ENCODE assay signal across 25 mouse cellular contexts in the genomic region with DNA sequence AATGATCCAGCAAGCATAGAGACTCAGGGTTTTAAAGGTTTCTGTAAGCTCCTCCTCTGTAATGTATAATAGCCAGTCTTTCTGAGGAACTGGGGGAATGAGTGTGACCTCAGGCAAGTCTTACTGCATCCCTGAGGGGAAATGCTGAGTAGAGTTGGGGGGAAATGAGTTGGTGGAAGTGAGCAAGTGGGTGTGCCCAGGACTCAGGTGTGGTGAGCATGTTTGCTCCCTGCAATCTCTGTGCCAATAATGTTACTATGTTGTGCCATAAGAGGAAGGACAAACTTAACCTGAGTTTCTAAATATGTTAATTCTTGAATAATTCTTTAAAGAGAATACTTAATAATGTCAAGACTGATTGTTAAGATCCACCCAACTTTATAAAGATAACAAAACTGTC. TPM values are rescaled to one million over a fixed set of nuclear protein-coding genes. Genes with fewer than 3 reads are reported as not detected.
"Had no signal": no experiment of that assay in that cellular context is flagged by ENCODE, and none has a peak within 500 bp of the region (broad histone marks: within the 10 kb centered on the region; RNA-seq: fewer than 3 reads in every experiment).

Gene Stfa2 (minus strand): TSS at position 101 of the 400 bp plus-strand sequence.

- H3K4me2 ChIP-seq: lung, embryonic 14.5 days; midbrain, embryonic 12.5 days; neural tube, embryonic 13.5 days; neural tube, embryonic 15.5 days had no signal

- H3K9ac ChIP-seq: lung, embryonic 14.5 days; midbrain, embryonic 12.5 days; neural tube, embryonic 13.5 days; neural tube, embryonic 15.5 days had no signal

- H3K27me3 ChIP-seq: midbrain, embryonic 12.5 days; neural tube, embryonic 13.5 days; neural tube, embryonic 15.5 days had no signal

- DNase-seq: lung, adult 18-20 months; lung, embryonic 14.5 days; lung, postnatal 14 days; lung, postnatal 36 days; midbrain, embryonic 14.5 days; retina, postnatal 1 day; right cerebral cortex, adult 18-20 months; right cerebral cortex, postnatal 25 days; right cerebral cortex, postnatal 4 days; spleen, adult 18-20 months; thymus, adult 2 months; thymus, postnatal 25 days; thymus, postnatal 4 days had no signal

- H3K4me1 ChIP-seq: midbrain, embryonic 10.5 days; midbrain, embryonic 12.5 days; neural tube, embryonic 13.5 days; neural tube, embryonic 15.5 days had no signal

- ATAC-seq: midbrain, embryonic 16.5 days had no signal

- H3K27ac ChIP-seq: midbrain, embryonic 10.5 days; midbrain, embryonic 12.5 days; neural tube, embryonic 13.5 days; neural tube, embryonic 15.5 days had no signal

- H3K9me3 ChIP-seq: midbrain, embryonic 10.5 days; midbrain, embryonic 12.5 days; neural tube, embryonic 13.5 days; neural tube, embryonic 15.5 days had no signal

- H3K4me3 ChIP-seq: midbrain, embryonic 10.5 days; midbrain, embryonic 12.5 days; myocyte; neural tube, embryonic 13.5 days; neural tube, embryonic 15.5 days had no signal

- H3K36me3 ChIP-seq: midbrain, embryonic 10.5 days; midbrain, embryonic 12.5 days; neural tube, embryonic 13.5 days; neural tube, embryonic 15.5 days had no signal

RNA-seq across cellular contexts. Expression of gene Stfa2, which starts in this region (rescaled TPM):
- total RNA-seq: liver, adult 2 months; megakaryocyte-erythroid progenitor cell, adult 5-6 weeks had no signal
- polyA plus RNA-seq: liver, adult 2 months; lung, embryonic 14.5 days; midbrain, embryonic 10.5 days; midbrain, embryonic 12.5 days; midbrain, embryonic 14.5 days; midbrain, embryonic 16.5 days; myocyte; neural tube, embryonic 11.5 days; neural tube, embryonic 15.5 days; small intestine, adult 2 months; testis, adult 2 months; thymus, adult 2 months; urinary bladder, adult 2 months had no signal
